Mouse (Mus musculus): Measurements from ENCODE around the gene Fbxw11. TPM values are rescaled to one million over a fixed set of nuclear protein-coding genes. Genes with fewer than 3 reads are reported as not detected.
"Not testable (repeated sequence)": the region's sequence is repeated elsewhere in the genome, so short reads cannot be mapped to it uniquely, and the experiment has no call there.

Gene Fbxw11
- polyA plus RNA-seq, 1 experiment from 2014 or later: 33.3 TPM

GRCm38 (mm10) chr11:32618036-32618435 is 24.5 kb upstream of the Fbxw11 start:
- Histone ChIP-seq H3K36me3 (ENCODE audit: inconsistent target) (peaks cover 23% of the 10 kb centered on the region; the same call in 1 of the 2 replicates), H3K4me3 (ENCODE audit: inconsistent target) (no peak overlapping the region), H3K79me2 (ENCODE audit: inconsistent target) (no peaks in the 10 kb centered on the region), H3K27ac (no peak overlapping the region)
- WGBS (ENCODE audit: missing documents): 86% methylated on average over 1 of the region's 1 CpGs

DNA sequence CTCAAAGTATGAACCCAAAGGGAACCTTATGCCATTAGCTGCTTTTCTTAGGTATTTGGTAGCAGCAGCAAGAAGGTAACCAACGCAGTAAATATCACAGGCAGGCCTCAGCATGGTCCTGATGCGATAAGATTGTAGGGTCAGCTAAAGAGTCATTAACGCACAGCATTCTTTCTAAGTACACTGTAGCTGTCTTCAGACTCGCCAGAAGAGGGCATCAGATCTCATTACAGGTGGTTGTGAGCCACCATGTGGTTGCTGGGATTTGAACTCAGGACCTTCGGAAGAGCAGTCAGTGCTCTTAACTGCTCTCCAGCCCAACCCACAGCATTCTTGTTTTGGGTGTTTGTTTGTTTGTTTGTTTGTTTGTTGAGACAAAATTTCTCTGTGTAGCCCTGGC is 23.9 kb upstream of the Fbxw11 start:
- H3K4me3 ChIP-seq (ENCODE audit: inconsistent target); H3K27ac ChIP-seq; H3K79me2 ChIP-seq (ENCODE audit: inconsistent target): not testable (repeated sequence)
- 98% methylated on average over 5 of the region's 5 CpGs for WGBS (ENCODE audit: missing documents)
- H3K36me3 ChIP-seq (ENCODE audit: inconsistent target): peaks cover 17% of the 10 kb centered on the region; the same call in 1 of the 2 replicates

- peaks cover 10% of the 10 kb centered on the region; the same call in 1 of the 2 replicates for H3K36me3 ChIP-seq (ENCODE audit: inconsistent target)
- no peak overlapping the region for H3K4me3 ChIP-seq (ENCODE audit: inconsistent target)
- 28% methylated on average over 7 of the region's 8 CpGs for WGBS (ENCODE audit: missing documents)
- H3K79me2 ChIP-seq (ENCODE audit: inconsistent target): no peaks in the 10 kb centered on the region
- H3K27ac ChIP-seq: peak overlapping the region; percentile 22; the same call in 1 of the 2 replicates
These were observed 23.2 kb upstream of the Fbxw11 start for GRCm38 (mm10) chr11:32619257-32619816.

- Histone ChIP-seq H3K36me3 (ENCODE audit: inconsistent target) (peaks cover 10% of the 10 kb centered on the region; the same call in 1 of the 2 replicates), H3K4me3 (ENCODE audit: inconsistent target) (no peak overlapping the region), H3K27ac (peak overlapping the region; percentile 22; the same call in 1 of the 2 replicates), H3K79me2 (ENCODE audit: inconsistent target) (no peaks in the 10 kb centered on the region)
- WGBS (ENCODE audit: missing documents): 84% methylated on average over 5 of the region's 6 CpGs
These were observed 22.6 kb upstream of the Fbxw11 start for GRCm38 (mm10) chr11:32619866-32620456.

DNA sequence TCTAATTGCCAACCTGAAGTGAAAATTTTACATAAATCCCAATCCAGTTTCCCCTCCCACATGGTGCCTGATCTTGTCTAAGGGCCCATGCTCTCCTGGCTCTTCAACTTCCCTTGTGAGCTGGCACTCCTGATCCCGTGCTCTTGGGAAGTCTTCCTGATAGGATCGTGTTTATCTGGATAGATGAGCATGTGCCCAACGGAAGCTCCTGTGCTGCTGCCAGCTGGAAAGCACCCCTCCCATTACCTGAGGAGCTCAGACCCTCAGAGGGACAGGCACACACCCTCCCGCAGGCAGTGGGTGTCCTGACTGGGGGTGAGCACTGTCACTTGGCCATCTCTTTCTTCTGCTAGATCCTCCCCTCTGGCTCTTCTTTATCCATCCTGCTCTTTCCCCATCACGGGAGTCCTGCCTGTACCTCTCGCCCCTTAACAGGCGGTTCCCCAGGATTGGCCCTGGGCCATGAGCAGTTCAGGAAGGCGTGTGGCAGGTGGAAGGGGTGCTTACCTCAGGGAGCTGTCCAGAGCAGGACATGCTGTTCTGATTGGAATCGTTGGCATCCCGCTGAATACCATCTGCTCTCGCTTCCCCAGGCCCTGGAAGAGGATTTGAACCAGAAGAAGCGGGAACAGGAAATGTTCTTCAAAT is 20.6 kb upstream of the Fbxw11 start:
- H3K27ac ChIP-seq: no peak overlapping the region
- H3K36me3 ChIP-seq (ENCODE audit: inconsistent target): peaks cover 10% of the 10 kb centered on the region; the same call in 1 of the 2 replicates
- H3K79me2 ChIP-seq (ENCODE audit: inconsistent target): no peaks in the 10 kb centered on the region
- H3K4me3 ChIP-seq (ENCODE audit: inconsistent target): no peak overlapping the region
- 93% methylated on average over 12 of the region's 12 CpGs for WGBS (ENCODE audit: missing documents)

DNA sequence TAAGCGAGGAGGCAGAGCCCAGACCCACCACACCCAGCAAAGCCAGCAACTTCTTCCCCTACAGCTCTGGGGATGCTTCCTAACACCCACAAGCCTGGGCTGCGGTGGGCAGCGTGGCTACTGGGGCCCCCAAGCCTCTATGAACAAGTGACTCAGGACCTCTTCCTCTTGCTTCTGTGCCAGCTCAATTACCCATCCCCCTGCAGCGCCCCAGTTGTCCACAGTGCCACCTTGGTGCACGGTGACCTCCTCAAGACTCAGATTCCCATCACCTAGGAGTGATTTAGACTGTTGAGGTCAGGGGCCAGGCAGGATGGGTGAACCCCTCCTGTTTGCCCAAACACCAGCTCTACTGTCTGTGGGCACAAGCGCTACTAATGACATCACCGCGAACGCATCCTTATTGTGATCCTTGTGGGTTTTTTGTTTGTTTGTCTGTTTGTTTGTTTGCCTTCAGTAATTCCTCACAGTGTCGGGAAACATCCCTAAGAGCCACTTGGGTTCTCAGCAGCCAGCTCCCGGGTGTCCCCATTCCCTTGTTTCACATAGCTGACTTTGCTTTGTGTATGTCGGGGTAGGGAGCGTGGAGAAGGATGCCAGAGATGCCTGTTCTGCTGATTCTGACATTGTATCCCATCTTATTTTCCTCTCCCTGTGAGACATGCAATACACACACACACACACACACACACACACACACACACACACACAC is 19.9 kb upstream of the Fbxw11 start:
- H3K79me2 ChIP-seq (ENCODE audit: inconsistent target): no peaks in the 10 kb centered on the region
- no peak overlapping the region for H3K27ac ChIP-seq
- peaks cover 10% of the 10 kb centered on the region; the same call in 1 of the 2 replicates for H3K36me3 ChIP-seq (ENCODE audit: inconsistent target)
- H3K4me3 ChIP-seq (ENCODE audit: inconsistent target): no peak overlapping the region
- WGBS (ENCODE audit: missing documents): 89% methylated on average over 13 of the region's 13 CpGs

DNA sequence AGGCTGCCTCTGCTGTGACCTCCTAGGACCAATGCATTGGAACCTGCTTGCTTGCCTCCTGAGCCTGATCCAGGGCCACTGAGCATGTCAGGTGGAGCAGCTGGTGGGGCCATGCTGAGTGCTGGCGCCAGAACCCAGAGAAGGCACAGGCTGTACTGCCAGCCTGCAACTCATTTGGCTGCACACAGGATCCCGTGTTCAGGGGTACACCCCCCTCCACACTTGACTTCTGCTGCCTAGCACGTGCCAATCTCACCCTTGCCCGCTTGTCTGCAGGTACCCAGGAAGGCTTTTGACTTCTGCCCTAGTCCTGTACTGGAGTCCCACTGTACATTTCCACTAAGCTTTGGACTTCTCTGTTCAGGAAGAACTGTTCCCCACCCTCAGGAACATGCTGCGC is 19.3 kb upstream of the Fbxw11 start:
- Histone ChIP-seq H3K4me3 (ENCODE audit: inconsistent target) (no peak overlapping the region), H3K79me2 (ENCODE audit: inconsistent target) (no peaks in the 10 kb centered on the region), H3K36me3 (ENCODE audit: inconsistent target) (peaks cover 10% of the 10 kb centered on the region; the same call in 1 of the 2 replicates), H3K27ac (no peak overlapping the region)
- 92% methylated on average over 5 of the region's 5 CpGs for WGBS (ENCODE audit: missing documents)

- no peaks in the 10 kb centered on the region for H3K79me2 ChIP-seq (ENCODE audit: inconsistent target)
- no peak overlapping the region for H3K4me3 ChIP-seq (ENCODE audit: inconsistent target)
- WGBS (ENCODE audit: missing documents): 96% methylated on average over 6 of the region's 6 CpGs
- no peak overlapping the region for H3K27ac ChIP-seq
- H3K36me3 ChIP-seq (ENCODE audit: inconsistent target): peaks cover 10% of the 10 kb centered on the region; the same call in 1 of the 2 replicates
These were observed 18.6 kb upstream of the Fbxw11 start for GRCm38 (mm10) chr11:32623912-32624311.

- Histone ChIP-seq H3K79me2 (ENCODE audit: inconsistent target) (no peaks in the 10 kb centered on the region), H3K27ac (no peak overlapping the region), H3K4me3 (ENCODE audit: inconsistent target) (no peak overlapping the region), H3K36me3 (ENCODE audit: inconsistent target) (peaks cover 10% of the 10 kb centered on the region; the same call in 1 of the 2 replicates)
- 64% methylated on average over 1 of the region's 1 CpGs for WGBS (ENCODE audit: missing documents)
These were observed 16.8 kb upstream of the Fbxw11 start for GRCm38 (mm10) chr11:32625677-32626076.

- H3K27ac ChIP-seq: no peak overlapping the region
- WGBS (ENCODE audit: missing documents): 89% methylated on average over 6 of the region's 6 CpGs
- no peaks in the 10 kb centered on the region for H3K79me2 ChIP-seq (ENCODE audit: inconsistent target)
- no peak overlapping the region for H3K4me3 ChIP-seq (ENCODE audit: inconsistent target)
- peaks cover 10% of the 10 kb centered on the region; the same call in 1 of the 2 replicates for H3K36me3 ChIP-seq (ENCODE audit: inconsistent target)
These were observed 16.4 kb upstream of the Fbxw11 start for GRCm38 (mm10) chr11:32626079-32626478.

- no peaks in the 10 kb centered on the region for H3K79me2 ChIP-seq (ENCODE audit: inconsistent target)
- H3K4me3 ChIP-seq (ENCODE audit: inconsistent target): no peak overlapping the region
- 72% methylated on average over 4 of the region's 6 CpGs for WGBS (ENCODE audit: missing documents)
- no peak overlapping the region for H3K27ac ChIP-seq
- H3K36me3 ChIP-seq (ENCODE audit: inconsistent target): no peaks in the 10 kb centered on the region
These were observed 14.6 kb upstream of the Fbxw11 start for GRCm38 (mm10) chr11:32627900-32628299.

- H3K79me2 ChIP-seq (ENCODE audit: inconsistent target): no peaks in the 10 kb centered on the region
- no peaks in the 10 kb centered on the region for H3K36me3 ChIP-seq (ENCODE audit: inconsistent target)
- no peak overlapping the region for H3K4me3 ChIP-seq (ENCODE audit: inconsistent target)
- H3K27ac ChIP-seq: no peak overlapping the region
- WGBS (ENCODE audit: missing documents): 63% methylated on average over 4 of the region's 4 CpGs
These were observed 12.8 kb upstream of the Fbxw11 start for GRCm38 (mm10) chr11:32629713-32630211.

DNA sequence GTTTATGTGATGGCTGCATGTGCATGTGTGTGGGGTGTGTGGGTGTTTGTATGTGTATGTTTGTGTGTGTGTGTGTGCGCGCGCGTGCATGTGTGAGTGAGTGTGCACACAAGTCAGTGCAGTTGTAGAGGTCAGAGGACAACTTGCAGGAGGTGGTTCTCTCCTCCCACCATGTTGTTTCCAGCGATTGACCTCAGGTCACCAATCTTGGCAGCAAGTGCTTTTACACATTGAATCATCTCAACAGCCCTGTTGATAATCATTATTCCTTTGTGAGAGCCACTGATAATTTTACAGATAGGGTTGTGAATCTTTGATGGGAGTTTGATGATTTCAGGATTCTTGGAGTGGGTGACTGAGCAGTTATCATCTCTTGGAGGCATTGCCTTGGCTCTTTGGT is 9.9 kb upstream of the Fbxw11 start:
- H3K79me2 ChIP-seq (ENCODE audit: inconsistent target): no peaks in the 10 kb centered on the region
- WGBS (ENCODE audit: missing documents): 87% methylated on average over 2 of the region's 5 CpGs
- no peak overlapping the region for H3K27ac ChIP-seq
- H3K4me3 ChIP-seq (ENCODE audit: inconsistent target): no peak overlapping the region
- H3K36me3 ChIP-seq (ENCODE audit: inconsistent target): no peaks in the 10 kb centered on the region

DNA sequence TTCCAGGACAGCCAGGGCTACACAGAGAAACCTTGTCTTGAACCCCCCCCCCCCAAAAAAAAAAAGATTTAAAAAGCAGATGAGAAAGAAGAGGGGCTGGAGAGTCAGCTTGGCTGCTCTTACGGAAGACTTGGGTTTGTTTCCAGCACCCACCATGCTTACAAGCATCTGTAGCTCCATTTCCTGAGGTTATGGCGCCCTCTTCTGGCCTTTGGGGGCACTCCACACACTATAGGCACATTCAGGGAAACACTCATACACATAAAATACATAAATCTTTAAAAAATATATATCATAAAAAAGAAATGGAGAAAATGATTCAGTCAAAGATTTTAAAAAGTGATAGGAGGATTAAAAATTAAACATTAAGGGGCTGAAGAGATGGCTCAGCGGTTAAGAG is 9.0 kb upstream of the Fbxw11 start:
- WGBS (ENCODE audit: missing documents): 79% methylated on average over 3 of the region's 3 CpGs
- H3K79me2 ChIP-seq (ENCODE audit: inconsistent target): no peaks in the 10 kb centered on the region
- H3K36me3 ChIP-seq (ENCODE audit: inconsistent target): no peaks in the 10 kb centered on the region
- H3K4me3 ChIP-seq (ENCODE audit: inconsistent target): no peak overlapping the region
- H3K27ac ChIP-seq: no peak overlapping the region

Measured in macrophage (primary cell).